Mouse (Mus musculus) NIH3T3 (cell line): ENCODE results near the gene Pgbd5.

ENCODE experiments used
- DNase-seq: peaks from one replicate; pipeline ENCODE4 v3.0.0-alpha.2; 2012; ENCODE audit warnings: low read depth

Gene Pgbd5

DNA sequence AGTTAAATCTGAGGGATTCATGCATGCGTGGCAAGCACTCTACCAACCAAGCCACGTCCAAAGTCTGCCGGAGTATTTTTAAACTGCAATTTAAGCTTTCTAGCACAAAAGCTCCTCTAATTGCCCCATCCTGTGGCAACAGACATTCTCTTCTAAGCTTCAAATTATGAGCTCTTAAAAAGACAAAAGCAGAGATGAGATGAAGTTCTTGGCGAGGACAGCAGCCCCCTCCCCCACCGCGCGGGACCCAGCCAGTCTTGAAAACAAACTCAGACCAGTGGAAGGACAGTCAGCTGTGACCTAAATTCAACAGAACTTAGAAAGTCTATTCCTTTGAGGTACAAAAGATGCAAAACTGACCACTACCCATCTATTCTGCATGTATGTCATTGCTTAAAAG lies 48.3 kb downstream of the Pgbd5 start:
- no peak for DNase-seq

GRCm38 (mm10) chr8:124389495-124389894 lies 50.0 kb downstream of the Pgbd5 start:
- no peak for DNase-seq

DNA sequence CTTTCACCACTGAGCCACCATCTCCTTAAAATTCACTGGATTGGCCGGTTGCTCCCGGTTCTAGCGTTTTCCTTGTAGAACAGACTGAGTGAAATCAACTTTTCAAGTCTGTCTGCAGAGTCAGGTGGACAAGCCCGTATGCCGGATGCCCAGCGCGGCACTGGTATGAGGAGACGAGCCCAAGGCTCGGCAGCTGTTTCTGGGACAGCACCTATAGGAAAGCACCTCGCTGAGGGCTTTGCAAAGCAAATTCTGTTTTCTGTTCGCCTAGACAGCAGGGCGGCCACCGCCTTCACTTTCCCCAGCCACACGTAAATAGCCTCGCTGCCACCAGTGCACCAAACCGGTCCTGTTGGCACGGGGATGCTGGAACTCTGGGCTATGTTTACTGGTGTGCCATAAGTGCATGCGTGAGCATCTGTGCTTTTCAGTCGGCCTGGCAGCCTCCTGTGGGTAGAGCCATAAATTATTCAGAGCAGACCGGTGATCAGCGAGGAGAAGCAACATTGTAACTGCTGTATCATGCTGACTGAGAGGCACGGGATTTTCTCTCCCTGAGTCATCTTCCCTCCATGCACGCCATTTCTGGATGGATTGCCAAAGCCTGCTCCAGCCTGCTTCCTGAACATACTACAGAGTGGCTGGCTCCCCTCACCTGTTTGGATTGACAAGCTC lies 53.1 kb downstream of the Pgbd5 start:
- DNase-seq, result peak; percentile 47

DNA sequence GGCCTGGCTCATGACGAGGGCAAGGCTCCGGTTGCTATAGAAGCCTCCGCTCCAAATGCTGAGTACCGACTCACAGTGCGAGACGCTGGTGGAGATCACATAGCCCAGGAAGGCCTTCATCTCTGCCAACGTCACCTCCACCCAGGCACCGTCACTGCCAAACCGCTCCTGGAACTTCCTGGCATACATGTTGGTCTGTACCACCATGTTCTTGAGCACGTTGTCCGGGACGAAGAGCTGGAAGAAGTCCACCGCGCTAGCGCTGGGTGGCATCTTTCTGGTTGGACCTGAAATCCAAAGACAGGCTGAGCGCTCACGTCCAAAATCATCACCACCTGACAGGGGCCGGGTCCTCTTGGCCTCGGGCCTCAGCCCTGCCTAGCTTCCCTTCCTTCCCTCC lies 55.1 kb downstream of the Pgbd5 start:
- no peak for DNase-seq

DNA sequence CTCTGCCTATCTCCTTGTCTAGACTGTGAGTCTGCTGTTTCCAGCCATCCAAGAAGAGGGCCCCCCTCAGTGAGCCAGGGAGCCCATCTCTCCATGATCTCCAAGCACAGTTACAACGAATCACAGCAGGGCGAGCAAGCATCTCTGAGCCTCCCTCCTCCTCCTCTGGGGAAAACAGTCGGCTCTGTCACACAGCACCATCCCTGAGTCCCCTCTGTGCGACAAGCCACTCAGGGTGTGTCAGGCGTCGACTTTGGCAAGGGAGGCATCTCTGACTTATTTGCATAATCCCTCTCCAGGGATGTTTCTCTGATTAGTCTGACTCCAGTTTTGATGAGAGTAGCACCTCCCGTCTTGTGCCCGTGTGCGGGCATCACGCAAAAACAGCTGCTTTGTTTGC lies 57.2 kb downstream of the Pgbd5 start:
- no peak for DNase-seq

DNA sequence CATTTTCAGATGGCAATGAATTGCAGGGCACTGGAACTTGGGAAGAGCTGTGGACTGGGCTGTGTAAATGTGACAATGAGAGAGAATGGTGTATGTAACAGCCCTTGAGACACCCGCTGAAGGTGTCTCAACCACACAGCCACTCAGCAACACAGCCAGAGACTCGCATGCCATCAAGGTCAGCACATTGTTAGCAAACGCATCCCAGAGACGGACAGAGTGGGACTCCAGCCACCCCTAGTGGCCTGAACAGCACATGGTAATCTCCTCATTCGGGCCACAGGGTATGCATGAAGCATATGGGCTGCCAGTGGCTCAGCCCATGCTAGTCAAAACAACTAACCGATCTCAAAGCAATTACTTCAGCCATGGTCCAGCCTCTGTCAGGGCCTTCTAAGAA lies 60.2 kb downstream of the Pgbd5 start:
- DNase-seq, result no peak

DNA sequence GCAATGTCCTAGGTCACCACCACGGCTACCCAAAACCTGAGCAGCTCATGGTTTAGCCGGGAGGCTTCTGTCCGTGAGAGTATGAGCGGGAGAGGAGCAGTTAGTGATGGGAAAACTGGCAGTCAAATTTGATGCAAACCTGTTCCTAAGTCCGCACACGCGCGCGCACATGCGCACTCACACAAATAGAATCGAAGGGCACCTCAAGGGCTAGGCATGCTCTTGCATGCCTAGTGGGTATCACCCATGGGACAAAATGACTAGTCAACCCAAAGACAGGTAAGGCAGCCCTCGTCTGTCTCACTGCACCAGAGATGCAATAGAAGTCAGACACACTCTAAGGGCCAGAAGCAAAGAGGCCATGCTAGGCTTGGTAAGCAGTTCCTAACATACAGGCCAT lies 63.1 kb downstream of the Pgbd5 start:
- DNase-seq, result no peak

GRCm38 (mm10) chr8:124375727-124376126 lies 63.7 kb downstream of the Pgbd5 start:
- peak; percentile 25 for DNase-seq

DNA sequence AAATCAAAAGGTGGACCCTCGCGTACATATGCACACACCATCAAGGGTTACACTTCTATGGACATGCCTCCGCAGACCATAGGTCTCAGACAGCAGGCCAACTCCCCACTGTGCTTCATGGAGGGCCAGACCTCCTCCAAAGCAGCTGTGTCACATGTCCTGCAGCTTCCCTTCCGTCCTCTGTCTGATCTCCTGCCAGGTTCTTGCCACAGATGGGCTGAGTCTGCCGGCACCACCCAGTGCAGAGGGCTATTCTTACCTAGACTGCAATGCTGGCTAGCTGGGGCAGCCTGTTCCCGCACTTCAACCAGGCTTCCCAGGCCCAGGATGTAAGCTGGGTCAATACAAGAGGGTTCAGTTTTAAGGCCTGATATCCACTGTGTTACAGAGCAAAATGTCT lies 64.3 kb downstream of the Pgbd5 start:
- DNase-seq, result peak; percentile 35

DNA sequence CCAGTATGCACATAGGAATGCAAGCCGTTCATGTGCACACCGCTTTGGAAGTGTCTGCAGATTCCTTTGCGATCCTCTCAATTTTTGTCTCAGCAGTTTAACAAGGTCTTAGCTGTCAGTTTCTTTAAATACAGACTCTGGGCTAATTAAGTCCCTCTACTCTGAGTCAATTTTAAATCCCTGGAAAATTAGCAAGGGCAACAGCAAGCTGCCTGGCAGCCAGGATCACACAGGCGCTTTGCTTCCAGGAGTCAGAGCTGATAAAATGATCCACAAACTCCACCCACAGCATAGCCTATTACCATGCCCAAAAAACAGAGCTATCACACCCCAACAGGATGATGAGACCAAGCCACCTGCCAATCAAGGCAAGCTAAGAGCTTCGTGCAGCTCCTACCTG lies 65.7 kb downstream of the Pgbd5 start:
- no peak for DNase-seq

DNA sequence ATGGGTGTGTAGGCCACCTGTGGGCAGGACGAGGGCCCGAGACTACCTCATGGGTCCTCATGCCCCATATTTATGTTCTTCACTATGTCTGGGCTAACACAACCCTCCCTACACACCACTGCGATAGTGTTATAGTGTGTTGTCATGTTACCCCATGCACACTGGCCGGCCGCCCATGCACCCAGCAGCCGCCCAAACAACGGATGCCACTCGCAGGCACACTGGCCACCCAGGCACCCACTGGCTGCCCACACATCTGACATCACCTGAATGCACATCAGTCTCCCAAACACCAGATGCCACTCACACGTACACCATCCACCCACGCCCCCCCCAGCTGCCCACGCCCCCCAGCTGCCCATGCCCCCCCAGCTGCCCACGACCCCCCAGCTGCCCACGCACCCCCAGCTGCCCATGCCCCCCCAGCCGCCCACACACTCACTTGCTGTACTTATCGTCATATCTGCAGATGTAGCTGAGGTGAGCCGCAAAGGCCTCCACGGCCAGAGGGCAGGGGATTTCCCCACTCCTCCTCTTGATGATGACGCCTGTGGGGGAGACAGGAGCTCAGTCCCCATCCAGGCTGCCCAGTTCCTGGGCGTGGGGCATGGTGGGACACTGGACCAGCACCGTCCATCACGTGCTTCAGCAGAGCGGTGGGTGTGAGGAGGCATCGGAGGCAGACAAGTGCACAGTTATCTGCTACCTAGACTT lies 67.9 kb downstream of the Pgbd5 start:
- DNase-seq, result no peak

DNA sequence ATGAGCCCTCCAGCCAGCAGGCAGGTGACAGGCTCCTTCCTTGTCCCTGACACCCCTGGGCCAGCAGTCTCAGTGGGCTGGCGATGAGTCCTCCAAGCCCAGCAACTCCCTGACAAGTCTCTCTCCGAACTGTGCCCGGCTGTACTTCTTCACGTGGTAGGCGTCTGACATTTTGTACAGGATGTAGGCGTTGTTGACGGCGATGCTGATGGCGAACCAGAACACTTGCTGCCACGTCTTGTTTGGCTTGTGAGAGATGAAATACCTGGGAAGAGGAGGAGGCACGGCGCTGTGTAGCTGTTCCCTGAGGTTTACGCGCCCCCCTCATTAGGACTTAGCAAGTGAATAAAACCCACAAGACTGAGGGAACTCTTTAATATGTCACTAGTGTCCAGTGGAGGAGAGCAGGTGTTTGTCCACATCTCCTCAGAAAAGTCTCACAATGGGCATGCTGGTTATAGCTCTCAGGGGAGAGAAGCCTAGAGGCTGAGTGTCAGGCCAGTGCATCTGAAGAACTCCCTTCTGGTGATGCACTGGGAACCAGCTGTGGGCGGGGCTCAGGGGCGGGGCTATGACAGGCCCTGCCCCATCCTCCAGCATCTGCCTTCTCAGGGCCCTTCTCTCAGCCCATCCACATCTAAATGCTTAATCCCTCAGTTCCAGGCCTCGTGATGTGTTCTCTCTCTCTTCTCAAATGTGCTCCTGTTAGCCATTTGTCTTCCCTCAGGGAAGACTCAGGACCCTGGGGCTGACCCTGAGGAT lies 68.9 kb downstream of the Pgbd5 start:
- peak; percentile 28 for DNase-seq

GRCm38 (mm10) chr8:124368213-124368612 lies 71.2 kb downstream of the Pgbd5 start:
- peak; percentile 84 for DNase-seq

GRCm38 (mm10) chr8:124363337-124363736 lies 76.1 kb downstream of the Pgbd5 start:
- DNase-seq, result no peak

- no peak for DNase-seq
These were observed 76.9 kb downstream of the Pgbd5 start for GRCm38 (mm10) chr8:124362589-124362988.

DNA sequence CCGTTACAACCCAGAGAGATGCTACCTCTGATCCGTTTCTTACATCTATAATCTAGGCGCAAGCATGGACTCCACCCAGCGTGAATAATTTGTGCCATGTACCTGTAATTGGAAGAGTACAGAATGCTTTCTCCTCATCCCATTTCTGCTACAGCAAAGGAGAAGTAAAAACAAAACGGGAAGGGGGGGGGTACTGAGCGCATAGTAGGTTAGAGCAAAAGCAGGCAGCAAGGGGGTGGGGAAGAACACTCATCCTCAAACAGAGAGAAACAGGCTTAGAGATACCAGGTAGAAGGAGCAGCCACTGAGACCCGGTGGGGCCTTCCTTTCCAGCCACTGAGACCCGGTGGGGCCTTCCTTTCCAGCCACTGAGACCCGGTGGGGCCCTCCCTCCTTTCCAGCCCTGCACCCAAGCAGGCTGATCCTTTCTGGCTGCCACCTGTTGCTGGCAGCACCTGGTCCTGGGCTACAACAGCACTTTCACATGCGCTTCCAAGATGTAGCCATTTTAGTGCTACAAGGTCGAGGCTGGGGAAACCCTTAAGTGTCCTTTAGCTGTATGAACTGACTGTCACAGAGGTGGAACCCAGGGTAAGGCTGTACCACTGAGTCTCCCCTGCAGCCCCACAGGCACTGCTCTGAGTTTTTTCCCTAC lies 77.6 kb downstream of the Pgbd5 start:
- no peak for DNase-seq

DNA sequence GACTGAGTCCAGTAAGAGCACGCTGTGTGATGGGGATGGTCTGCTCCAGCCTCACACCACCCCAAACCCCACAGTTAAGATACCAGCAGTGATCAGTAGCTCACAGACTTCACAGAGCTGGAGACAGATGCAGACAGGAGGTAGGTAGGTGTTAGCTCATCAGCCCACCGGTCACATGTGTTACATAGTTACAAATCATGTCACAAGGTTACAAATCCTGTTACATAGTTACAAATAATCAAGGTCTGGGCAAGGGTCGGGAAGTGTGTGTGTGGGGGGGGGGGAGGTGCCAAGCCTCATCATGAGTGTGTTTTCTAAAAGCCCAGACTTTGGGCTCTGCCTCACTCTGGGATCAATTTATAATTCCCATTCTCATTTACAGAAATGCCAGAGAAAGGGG lies 78.5 kb downstream of the Pgbd5 start:
- no peak for DNase-seq

- DNase-seq, result peak; percentile 36
These were observed 87.8 kb downstream of the Pgbd5 start for GRCm38 (mm10) chr8:124351636-124352035.

- peak; percentile 88 for DNase-seq
These were observed 89.8 kb downstream of the Pgbd5 start for GRCm38 (mm10) chr8:124349663-124350062.

DNA sequence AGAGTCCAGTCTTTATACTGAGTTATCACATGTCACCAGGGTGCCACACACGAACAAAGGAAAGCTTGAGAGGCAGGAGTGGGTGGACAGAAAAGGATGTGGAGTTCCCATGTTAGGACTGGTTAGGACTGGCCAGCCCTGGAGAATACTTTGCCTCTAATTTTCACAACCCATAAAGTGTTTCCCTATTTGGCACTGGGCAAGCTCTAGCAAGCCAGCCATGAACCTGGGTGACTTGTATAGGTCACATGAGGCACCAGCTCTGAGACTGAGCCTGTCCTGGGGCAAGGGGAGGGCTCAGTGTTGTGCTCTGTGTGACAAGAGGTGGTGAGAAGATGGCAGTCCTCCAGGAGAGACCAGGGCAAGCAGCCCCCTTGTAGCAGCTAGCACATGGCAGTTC lies 91.4 kb downstream of the Pgbd5 start:
- no peak for DNase-seq

- peak; percentile 85 for DNase-seq
These were observed 92.5 kb downstream of the Pgbd5 start for GRCm38 (mm10) chr8:124346852-124347523.

GRCm38 (mm10) chr8:124345098-124345497 lies 94.4 kb downstream of the Pgbd5 start:
- DNase-seq, result peak; percentile 65
